Mouse (Mus musculus): ENCODE data around the gene Pkn1. TPM values are rescaled to one million over a fixed set of nuclear protein-coding genes. Genes with fewer than 3 reads are reported as not detected.

Pkn1 gene
- total and polyA plus RNA-seq, 3 experiments = 33.5 to 73.2 (median 41.2) TPM

DNA sequence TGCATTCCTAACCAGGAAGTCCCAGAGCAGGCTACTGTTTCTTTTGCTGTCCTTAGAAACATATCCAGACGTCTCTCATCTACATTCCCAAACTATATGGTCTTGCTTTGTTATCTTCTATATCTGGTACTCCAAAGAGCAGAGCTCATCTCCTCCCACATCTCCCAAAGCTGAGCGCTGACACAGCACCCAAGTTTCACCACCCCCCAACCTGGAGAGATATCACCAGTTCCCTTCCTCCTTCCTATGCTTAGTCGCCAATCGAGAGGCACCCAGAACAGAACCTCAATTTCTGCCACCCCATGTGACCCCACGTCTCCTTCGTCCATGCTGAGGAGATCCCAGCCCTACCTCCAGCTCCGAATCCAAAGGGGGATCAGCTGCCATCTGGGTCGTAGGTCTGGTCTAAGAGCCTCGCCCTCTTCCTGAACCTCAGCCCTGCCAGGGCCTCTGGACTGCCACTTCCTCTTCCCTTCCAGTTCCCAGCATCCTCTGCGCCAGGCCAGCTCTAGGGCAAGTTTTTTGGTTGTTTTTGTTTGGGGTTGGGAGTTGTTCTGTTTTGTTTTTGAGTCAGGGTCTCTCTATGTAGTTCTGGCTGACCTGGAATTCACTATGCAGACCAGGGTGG, 5.3 kb downstream of the Pkn1 start (continued):
- TF ChIP-seq USF2 (IDR thresholded peaks at IDR 0.05; ENCODE audit: borderline replicate concordance in 1 of 2, insufficient read depth in 1 of 2, low read depth in 1 of 2, low read length in 2 of 2) (no peak), UBTF (IDR thresholded peaks at IDR 0.05; ENCODE audit: borderline replicate concordance, insufficient read depth, low read depth, low read length) (no peak), CHD1 (IDR thresholded peaks at IDR 0.05; ENCODE audit: low read depth, low read length) (peak; percentile 30; the same call in 1 of the 2 replicates), SMC3 (IDR thresholded peaks at IDR 0.05; ENCODE audit: low read depth, low read length) (no peak), MAX (IDR thresholded peaks at IDR 0.05; ENCODE audit: low read length) (peak; percentile 46; the same call in 1 of the 2 replicates), HCFC1 (IDR thresholded peaks at IDR 0.05; ENCODE audit: low read depth, low read length) (peak; percentile 68), KAT2A (conservative IDR thresholded peaks at IDR 0.05; ENCODE audit: low read depth, low read length) (no peak), NELFE (IDR thresholded peaks at IDR 0.05; ENCODE audit: low read depth, low read length) (peak; percentile 39; the same call in 1 of the 2 replicates), MEF2A (IDR thresholded peaks at IDR 0.05; ENCODE audit: extremely low read depth, insufficient replicate concordance, low read depth, low read length, poor library complexity, severe bottlenecking) (no peak), POLR2A (IDR thresholded peaks at IDR 0.05; ENCODE audit: control insufficient read depth in 1 of 2, insufficient read depth in 1 of 2, low read depth in 1 of 2, low read length in 2 of 2, poor library complexity in 1 of 2) (peak in 1 of 2 experiments; percentile 63; a peak in 2 of 4 replicates), GATA1 (IDR thresholded peaks at IDR 0.05; ENCODE audit: low read depth, low read length) (peak; percentile 43; the same call in 1 of the 2 replicates), MYB (IDR thresholded peaks at IDR 0.05; ENCODE audit: low read depth, low read length) (no peak), GABPA (IDR thresholded peaks at IDR 0.05; ENCODE audit: low read depth, low read length) (no peak), ELF1 (IDR thresholded peaks at IDR 0.05; ENCODE audit: low read depth, low read length) (peak; percentile 89), POLR2AphosphoS2 (IDR thresholded peaks at IDR 0.05; ENCODE audit: low read length) (0 out of 2 replicates have a peak, but pooled peaks have one; percentile 33), USF1 (IDR thresholded peaks at IDR 0.05; ENCODE audit: low read depth, low read length) (peak; percentile 46; the same call in 1 of the 2 replicates), JUND (IDR thresholded peaks at IDR 0.05; ENCODE audit: low read depth, low read length) (no peak), MYC (IDR thresholded peaks at IDR 0.05; ENCODE audit: low read depth, low read length) (no peak), ZKSCAN1 (IDR thresholded peaks at IDR 0.05; ENCODE audit: low read depth, low read length) (no peak), SIN3A (IDR thresholded peaks at IDR 0.05; ENCODE audit: low read length) (peak; percentile 82)

DNA sequence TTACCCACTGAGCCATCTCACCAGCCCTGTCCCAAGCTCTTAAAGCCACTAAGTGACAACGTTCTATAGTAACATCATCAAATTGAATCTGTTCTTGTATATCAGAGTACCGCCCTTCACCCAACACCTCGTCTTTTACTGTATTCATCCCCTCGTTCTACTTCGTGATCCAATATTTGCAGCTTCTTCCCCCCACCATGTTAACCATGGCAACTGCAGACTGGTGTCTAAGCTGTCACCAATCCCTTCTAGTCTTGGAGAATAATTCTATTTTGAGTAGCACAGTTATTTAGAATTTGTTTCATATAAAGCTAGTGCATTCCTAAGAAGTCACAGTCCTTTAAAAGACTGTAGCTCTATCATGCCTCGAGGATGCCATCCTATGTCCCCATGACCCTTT, 9.7 kb downstream of the Pkn1 start:
- TF ChIP-seq USF1 (IDR thresholded peaks at IDR 0.05; ENCODE audit: low read depth, low read length) (no peak), KAT2A (conservative IDR thresholded peaks at IDR 0.05; ENCODE audit: low read depth, low read length) (no peak), TAL1 (IDR thresholded peaks at IDR 0.05; ENCODE audit: low read length) (no peak), ETS1 (IDR thresholded peaks at IDR 0.05; ENCODE audit: low read depth, low read length) (no peak), MEF2A (IDR thresholded peaks at IDR 0.05; ENCODE audit: extremely low read depth, insufficient replicate concordance, low read depth, low read length, poor library complexity, severe bottlenecking) (no peak), RAD21 (IDR thresholded peaks at IDR 0.05; ENCODE audit: low read depth, low read length) (no peak), RCOR1 (IDR thresholded peaks at IDR 0.05; ENCODE audit: low read depth, low read length) (no peak), CTCF (IDR thresholded peaks at IDR 0.05 in 2 of 3, conservative IDR thresholded peaks at IDR 0.05 in 1 of 3; ENCODE audit: control insufficient read depth in 1 of 3, insufficient read depth in 1 of 3, low read depth in 2 of 3, low read length in 3 of 3, poor library complexity in 1 of 3, severe bottlenecking in 1 of 3) (no peak), ZMIZ1 (IDR thresholded peaks at IDR 0.05; ENCODE audit: low read depth, low read length) (no peak), MAFK (IDR thresholded peaks at IDR 0.05; ENCODE audit: borderline replicate concordance, low read depth, low read length) (no peak), SMC3 (IDR thresholded peaks at IDR 0.05; ENCODE audit: low read depth, low read length) (no peak), CHD1 (IDR thresholded peaks at IDR 0.05; ENCODE audit: low read depth, low read length) (no peak), ZC3H11A (IDR thresholded peaks at IDR 0.05; ENCODE audit: low read depth, low read length) (no peak), MAX (IDR thresholded peaks at IDR 0.05; ENCODE audit: low read length) (no peak)
- Histone ChIP-seq H3K79me2 (ENCODE audit: control insufficient read depth, insufficient read depth, low read length, poor library complexity) (peaks cover 10% of the 10 kb centered on the region), H3K4me3 (ENCODE audit: control insufficient read depth in 1 of 2, insufficient read depth in 1 of 2, low read depth in 2 of 2, low read length in 2 of 2) (no peak overlapping the region), H3K9me3 (replicated peaks; ENCODE audit: insufficient read depth, low read length) (no peaks in the 10 kb centered on the region), H3K9ac (ENCODE audit: control insufficient read depth, low read depth, low read length, poor library complexity, severe bottlenecking) (no peak overlapping the region), H3K27me3 (ENCODE audit: control insufficient read depth in 1 of 2, insufficient read depth in 2 of 2, low read length in 2 of 2) (no peaks in the 10 kb centered on the region), H3K4me1 (ENCODE audit: control insufficient read depth in 1 of 2, insufficient read depth in 2 of 2, low read length in 2 of 2) (peaks cover 3 to 9% of the 10 kb centered on the region in 2 experiments), H3K36me3 (ENCODE audit: control insufficient read depth in 1 of 2, insufficient read depth in 2 of 2, low read length in 2 of 2) (peaks cover 9 to 22% of the 10 kb centered on the region in 2 experiments), H3K27ac (ENCODE audit: control insufficient read depth, low read depth, low read length) (no peak overlapping the region)
- no peak for DNase-seq (ENCODE audit: low read depth, low spot score)
